Mouse (Mus musculus) brain, embryonic 14.5 days (tissue): ENCODE measurements around the gene Rin3.

ENCODE experiments used
- CTCF ChIP-seq: fragments of 200-500 bp; IDR thresholded peaks from 2 replicates; pipeline ENCODE4 v1.5.1; 2012; ENCODE audit warnings: inconsistent platforms, mild to moderate bottlenecking, moderate library complexity, borderline replicate concordance; ENCODE audit not compliant: insufficient read depth, insufficient read length; ENCODE audit errors: extremely low read depth
- POLR2A ChIP-seq: fragments of 200-500 bp; IDR thresholded peaks from 2 replicates; pipeline ENCODE4 v1.6.1; 2012; ENCODE audit warnings: mild to moderate bottlenecking, inconsistent platforms, borderline replicate concordance; ENCODE audit not compliant: poor library complexity, insufficient read depth, insufficient read length, severe bottlenecking; ENCODE audit errors: extremely low read depth

DNA sequence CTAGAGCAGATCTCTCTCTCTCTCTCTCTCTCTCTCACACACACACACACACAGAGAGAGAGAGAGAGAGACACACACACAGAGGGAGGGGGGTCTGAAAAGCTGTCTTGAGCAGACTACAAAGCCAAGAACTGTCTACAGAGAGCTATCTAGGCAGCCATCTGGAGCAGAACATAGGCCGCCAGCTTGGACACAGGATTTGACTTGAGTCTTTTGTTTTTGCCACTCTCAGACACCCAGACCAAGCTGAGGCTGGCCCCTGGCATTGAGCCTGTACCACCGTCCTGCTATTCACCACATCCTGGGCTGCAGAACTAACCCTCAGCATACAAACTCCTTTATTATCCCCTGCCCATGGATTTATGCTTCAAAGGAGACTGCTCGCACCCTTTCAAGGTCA, 136.7 kb downstream of the Rin3 start:
- TF ChIP-seq POLR2A (no peak), CTCF (no peak)
